Mouse (Mus musculus) myocyte (in vitro differentiated cells): ENCODE results near the gene Nxn.

Experiments used
- CEBPB ChIP-seq: IDR thresholded peaks from 2 replicates; pipeline ENCODE4 v1.6.1; 2011; ENCODE audit warnings: mild to moderate bottlenecking, moderate library complexity; ENCODE audit not compliant: poor library complexity, insufficient read depth, severe bottlenecking
- E2F4 ChIP-seq: IDR thresholded peaks from one replicate; pipeline ENCODE4 v1.6.1; 2011; ENCODE audit warnings: mild to moderate bottlenecking, control low read depth, moderate library complexity; ENCODE audit not compliant: insufficient read depth
- MAX ChIP-seq: IDR thresholded peaks from one replicate; pipeline ENCODE4 v1.6.1; 2011; ENCODE audit warnings: low read depth, mild to moderate bottlenecking, control low read depth
- MYOD1 ChIP-seq, 3 experiments: IDR thresholded peaks; one replicate each; pipeline ENCODE4 v1.6.1; 2011; ENCODE audit warnings: control low read depth in 2 of 3, low read depth in 2 of 3, mild to moderate bottlenecking in 2 of 3, moderate library complexity in 1 of 3; ENCODE audit not compliant: insufficient read length in 2 of 3, control insufficient read depth in 1 of 3
- MYOG ChIP-seq, 3 experiments: IDR thresholded peaks; one replicate each; pipeline ENCODE4 v1.6.1; 2011; ENCODE audit warnings: control low read depth in 2 of 3, low read depth in 2 of 3, mild to moderate bottlenecking in 2 of 3; ENCODE audit not compliant: insufficient read length in 2 of 3, control insufficient read depth in 1 of 3, insufficient read depth in 1 of 3
- POLR2A ChIP-seq: IDR thresholded peaks from one replicate; pipeline ENCODE4 v1.6.1; 2011; ENCODE audit warnings: low read depth, mild to moderate bottlenecking, control low read depth, moderate library complexity; ENCODE audit not compliant: insufficient read length
- POLR2AphosphoS2 ChIP-seq: IDR thresholded peaks from one replicate; pipeline ENCODE4 v1.6.1; 2011; ENCODE audit warnings: low read depth, control low read depth; ENCODE audit not compliant: insufficient read length
- REST ChIP-seq: IDR thresholded peaks from one replicate; pipeline ENCODE4 v1.6.1; 2011; ENCODE audit warnings: mild to moderate bottlenecking, control low read depth, moderate library complexity; ENCODE audit not compliant: insufficient read depth, insufficient read length
- SRF ChIP-seq: IDR thresholded peaks from one replicate; pipeline ENCODE4 v1.6.1; 2011; ENCODE audit warnings: low read depth; ENCODE audit not compliant: control insufficient read depth, insufficient read length
- TCF12 ChIP-seq: IDR thresholded peaks from one replicate; pipeline ENCODE4 v1.6.1; 2011; ENCODE audit warnings: mild to moderate bottlenecking, control low read depth; ENCODE audit not compliant: poor library complexity, insufficient read depth, severe bottlenecking
- TCF3 ChIP-seq: IDR thresholded peaks from one replicate; pipeline ENCODE4 v1.6.1; 2011; ENCODE audit warnings: low read depth, control low read depth; ENCODE audit not compliant: insufficient read length
- USF1 ChIP-seq: IDR thresholded peaks from one replicate; pipeline ENCODE4 v1.6.1; 2011; ENCODE audit warnings: low read depth, mild to moderate bottlenecking, control low read depth, moderate library complexity

DNA sequence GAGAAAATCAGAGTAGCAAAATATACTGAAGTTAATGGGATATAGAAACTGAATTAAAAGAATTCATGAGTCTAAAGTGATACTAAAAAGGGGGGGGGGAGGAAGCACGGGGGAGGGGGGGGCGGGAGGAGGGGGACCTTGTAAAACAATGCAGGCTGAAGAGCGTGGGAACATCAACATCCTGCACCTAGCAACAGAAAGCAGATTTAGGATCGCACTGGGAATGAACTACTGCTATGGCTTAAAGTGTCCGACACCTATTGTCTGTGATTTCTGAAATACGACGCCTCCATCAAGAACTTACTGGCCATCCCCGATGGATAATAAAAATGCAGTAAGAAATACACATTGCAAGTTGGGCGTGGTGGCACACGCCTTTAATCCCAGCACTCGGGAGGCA is 95.6 kb downstream of the Nxn start:
- TF ChIP-seq POLR2A (no peak), TCF12 (no peak), MYOG (IDR thresholded peaks at IDR 0.05; ENCODE audit: control insufficient read depth in 1 of 3, insufficient read depth in 1 of 3, insufficient read length in 2 of 3, low read depth in 2 of 3) (no peak), USF1 (no peak), MAX (no peak), CEBPB (no peak), E2F4 (no peak), TCF3 (no peak), POLR2AphosphoS2 (no peak), MYOD1 (IDR thresholded peaks at IDR 0.05; ENCODE audit: control insufficient read depth in 1 of 3, insufficient read length in 2 of 3, low read depth in 2 of 3) (no peak), SRF (no peak), REST (no peak)
